Mouse (Mus musculus): ENCODE measurements around the gene Erg28.

GRCm38 (mm10) chr12:85837765-85838164 lies 13.4 kb upstream of the Erg28 start:
- TF ChIP-seq POLR2A (IDR thresholded peaks at IDR 0.05; ENCODE audit: control insufficient read depth, extremely low read depth, insufficient read depth, low read length, poor library complexity) (no peak), CTCF (IDR thresholded peaks at IDR 0.05; ENCODE audit: borderline replicate concordance, control insufficient read depth, extremely low read depth, insufficient read depth, low read length, poor library complexity) (no peak)

All from thymus, adult 2 months (tissue).